Mouse (Mus musculus): ENCODE measurements around the gene Dusp28. TPM values are rescaled to one million over a fixed set of nuclear protein-coding genes. Genes with fewer than 3 reads are reported as not detected.

Dusp28 gene
- polyA plus RNA-seq, 1 experiment from 2014 or later, result 12.1 TPM

DNA sequence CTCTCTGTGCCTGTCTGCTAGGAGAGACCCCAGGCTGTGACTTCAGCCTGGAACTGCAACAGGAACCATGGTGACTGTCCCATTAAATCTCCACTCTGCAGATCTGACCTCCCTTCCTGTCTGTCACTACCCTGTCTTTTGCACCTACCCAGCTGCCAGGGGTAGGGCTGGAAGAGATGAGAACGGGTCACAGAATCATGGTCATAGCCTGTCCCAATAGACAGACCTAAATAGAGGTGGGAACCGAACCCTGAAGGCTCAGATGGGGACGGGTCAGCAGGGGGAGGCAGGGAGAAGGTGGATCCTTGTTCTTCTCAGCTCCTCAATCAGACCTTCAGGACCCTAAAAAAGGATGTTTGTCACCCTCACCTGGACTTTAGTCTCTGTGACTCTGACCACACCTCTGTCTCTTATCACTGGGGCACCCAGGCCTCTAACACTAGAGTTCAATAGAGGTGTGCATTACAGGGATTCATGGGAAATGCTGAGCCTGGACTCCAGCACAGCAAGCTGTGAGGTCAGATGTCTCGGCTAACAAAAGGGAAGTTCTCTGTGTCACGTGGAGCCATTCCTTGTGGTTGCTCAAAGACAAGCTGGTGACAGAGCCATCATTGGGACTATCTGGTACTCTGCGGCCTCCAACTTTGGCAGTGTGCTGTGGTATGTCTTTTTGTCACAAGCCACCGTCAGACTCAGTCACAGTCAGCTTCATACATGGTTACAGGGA, 13.9 kb downstream of the Dusp28 start:
- Histone ChIP-seq H3K9ac (replicated peaks; ENCODE audit: low read depth, low read length) (no peak overlapping the region), H3K36me3 (ENCODE audit: control insufficient read depth, insufficient read depth, low read length) (peaks cover 37% of the 10 kb centered on the region), H3K27ac (ENCODE audit: low read length) (no peak overlapping the region), H3K4me1 (ENCODE audit: control insufficient read depth, insufficient read depth, low read length) (no peaks in the 10 kb centered on the region), H3K4me3 (ENCODE audit: low read depth, low read length) (no peak overlapping the region), H3K27me3 (ENCODE audit: control insufficient read depth, insufficient read depth, low read length) (no peaks in the 10 kb centered on the region), H3K4me2 (replicated peaks; ENCODE audit: low read depth, low read length) (no peak overlapping the region), H3K9me3 (ENCODE audit: control insufficient read depth, low read depth, low read length) (no peaks in the 10 kb centered on the region)
- ATAC-seq (ENCODE audit: insufficient number of reproducible peaks, insufficient read depth, low FRiP score, low read depth), result 0 out of 2 replicates have a peak, but pooled peaks have one; percentile 47
- 81% methylated on average over 7 of the region's 7 CpGs for WGBS

DNA sequence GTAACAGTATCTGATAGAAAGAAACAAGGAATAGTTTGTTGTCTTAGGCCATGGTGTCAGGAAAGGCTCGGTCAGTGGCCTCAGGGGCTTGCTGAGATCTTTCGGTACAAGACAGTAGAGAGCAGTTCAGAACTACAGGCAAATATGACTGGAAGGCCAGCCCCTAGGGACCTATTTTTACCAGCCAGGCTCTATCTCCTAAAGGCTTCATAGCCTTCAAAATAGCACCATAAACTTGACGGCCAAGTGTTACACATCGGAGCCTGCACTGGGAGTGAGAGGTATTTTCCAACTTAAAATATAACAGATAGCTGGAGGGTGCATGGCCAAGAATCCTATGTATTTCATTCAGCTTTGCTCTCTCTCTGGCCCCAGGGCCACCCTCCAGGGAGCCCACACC, 14.7 kb downstream of the Dusp28 start:
- H3K36me3 ChIP-seq (ENCODE audit: control insufficient read depth, insufficient read depth, low read length), result peaks cover 29% of the 10 kb centered on the region
- no peak overlapping the region for H3K4me2 ChIP-seq (replicated peaks; ENCODE audit: low read depth, low read length)
- H3K4me1 ChIP-seq (ENCODE audit: control insufficient read depth, insufficient read depth, low read length), result no peaks in the 10 kb centered on the region
- 89% methylated on average over 4 of the region's 4 CpGs for WGBS
- no peak overlapping the region for H3K27ac ChIP-seq (ENCODE audit: low read length)
- no peak overlapping the region for H3K4me3 ChIP-seq (ENCODE audit: low read depth, low read length)
- H3K27me3 ChIP-seq (ENCODE audit: control insufficient read depth, insufficient read depth, low read length), result no peaks in the 10 kb centered on the region
- H3K9ac ChIP-seq (replicated peaks; ENCODE audit: low read depth, low read length), result no peak overlapping the region
- no peak for ATAC-seq (ENCODE audit: insufficient number of reproducible peaks, insufficient read depth, low FRiP score, low read depth)
- H3K9me3 ChIP-seq (ENCODE audit: control insufficient read depth, low read depth, low read length), result no peaks in the 10 kb centered on the region

GRCm38 (mm10) chr1:92930171-92930706, 23.5 kb downstream of the Dusp28 start:
- Histone ChIP-seq H3K4me3 (ENCODE audit: low read depth, low read length) (no peak overlapping the region), H3K27ac (ENCODE audit: low read length) (no peak overlapping the region), H3K4me2 (replicated peaks; ENCODE audit: low read depth, low read length) (no peak overlapping the region), H3K9me3 (ENCODE audit: control insufficient read depth, low read depth, low read length) (peaks cover 5% of the 10 kb centered on the region; the same call in 1 of the 2 replicates), H3K36me3 (ENCODE audit: control insufficient read depth, insufficient read depth, low read length) (no peaks in the 10 kb centered on the region), H3K9ac (replicated peaks; ENCODE audit: low read depth, low read length) (no peak overlapping the region), H3K4me1 (ENCODE audit: control insufficient read depth, insufficient read depth, low read length) (peaks cover 4% of the 10 kb centered on the region; the same call in 1 of the 2 replicates), H3K27me3 (ENCODE audit: control insufficient read depth, insufficient read depth, low read length) (no peaks in the 10 kb centered on the region)
- ATAC-seq (ENCODE audit: insufficient number of reproducible peaks, insufficient read depth, low FRiP score, low read depth), result no peak
- WGBS, result 21% methylated on average over 1 of the region's 1 CpGs

DNA sequence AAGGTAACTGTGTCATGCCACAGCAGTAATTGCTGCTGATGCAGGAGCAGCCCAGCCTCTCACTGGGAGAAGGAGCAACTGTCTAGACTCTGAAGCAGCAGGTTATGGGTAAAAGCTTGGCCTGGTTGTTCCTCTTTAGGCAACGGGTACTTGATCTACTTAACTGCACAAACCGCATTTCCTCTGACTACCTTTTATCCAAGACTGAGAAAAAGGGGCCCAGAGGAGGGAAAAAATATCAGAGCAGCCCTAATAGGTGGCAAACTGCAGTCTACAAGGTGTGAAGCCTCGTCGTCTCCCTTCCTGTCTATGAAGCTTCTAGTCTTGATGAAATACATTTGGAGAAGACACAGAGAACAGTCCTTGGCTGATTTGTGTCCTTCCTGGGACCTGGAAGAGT, 26.8 kb downstream of the Dusp28 start:
- peaks cover 5% of the 10 kb centered on the region; the same call in 1 of the 2 replicates for H3K9me3 ChIP-seq (ENCODE audit: control insufficient read depth, low read depth, low read length)
- peak overlapping the region; percentile 63 for H3K4me3 ChIP-seq (ENCODE audit: low read depth, low read length)
- H3K4me2 ChIP-seq (replicated peaks; ENCODE audit: low read depth, low read length), result peak overlapping the region; percentile 56
- 69% methylated on average over 4 of the region's 4 CpGs for WGBS
- no peak for ATAC-seq (ENCODE audit: insufficient number of reproducible peaks, insufficient read depth, low FRiP score, low read depth)
- H3K36me3 ChIP-seq (ENCODE audit: control insufficient read depth, insufficient read depth, low read length), result peaks cover 3% of the 10 kb centered on the region; the same call in 1 of the 2 replicates
- H3K27ac ChIP-seq (ENCODE audit: low read length), result peak overlapping the region; percentile 93
- no peaks in the 10 kb centered on the region for H3K27me3 ChIP-seq (ENCODE audit: control insufficient read depth, insufficient read depth, low read length)
- H3K4me1 ChIP-seq (ENCODE audit: control insufficient read depth, insufficient read depth, low read length), result peaks cover 13% of the 10 kb centered on the region
- peak overlapping the region; percentile 46 for H3K9ac ChIP-seq (replicated peaks; ENCODE audit: low read depth, low read length)

- peak; percentile 98 for ATAC-seq (ENCODE audit: insufficient number of reproducible peaks, insufficient read depth, low FRiP score, low read depth)
- peaks cover 9% of the 10 kb centered on the region for H3K36me3 ChIP-seq (ENCODE audit: control insufficient read depth, insufficient read depth, low read length)
- WGBS, result under 1% methylated on average over 45 of the region's 45 CpGs
These were observed 27.5 kb downstream of the Dusp28 start, which contains the start of gene Capn10 for GRCm38 (mm10) chr1:92934182-92934827. TSS of gene Capn10 (plus strand) at chr1:92934376.

GRCm38 (mm10) chr1:92935054-92935962, 28.5 kb downstream of the Dusp28 start:
- Histone ChIP-seq H3K4me1 (ENCODE audit: control insufficient read depth, insufficient read depth, low read length) (peaks cover 13% of the 10 kb centered on the region), H3K27me3 (ENCODE audit: control insufficient read depth, insufficient read depth, low read length) (no peaks in the 10 kb centered on the region), H3K9ac (replicated peaks; ENCODE audit: low read depth, low read length) (peak overlapping the region; percentile 44), H3K4me2 (replicated peaks; ENCODE audit: low read depth, low read length) (peak overlapping the region; percentile 56), H3K36me3 (ENCODE audit: control insufficient read depth, insufficient read depth, low read length) (peaks cover 17% of the 10 kb centered on the region), H3K27ac (ENCODE audit: low read length) (peak overlapping the region; percentile 93), H3K4me3 (ENCODE audit: low read depth, low read length) (peak overlapping the region; percentile 63), H3K9me3 (ENCODE audit: control insufficient read depth, low read depth, low read length) (peaks cover 5% of the 10 kb centered on the region; the same call in 1 of the 2 replicates)
- no peak for ATAC-seq (ENCODE audit: insufficient number of reproducible peaks, insufficient read depth, low FRiP score, low read depth)
- WGBS, result 16% methylated on average over 10 of the region's 10 CpGs

More at GRCm38 (mm10) chr1:92934182-92934827, 27.5 kb downstream of the Dusp28 start, which contains the start of gene Capn10:
- H3K27me3 ChIP-seq (ENCODE audit: control insufficient read depth, insufficient read depth, low read length), result no peaks in the 10 kb centered on the region
- H3K4me1 ChIP-seq (ENCODE audit: control insufficient read depth, insufficient read depth, low read length), result peaks cover 13% of the 10 kb centered on the region
- H3K9ac ChIP-seq (replicated peaks; ENCODE audit: low read depth, low read length), result peak within 1 kb of the TSS; percentile 46
- peak within 1 kb of the TSS; percentile 56 for H3K4me2 ChIP-seq (replicated peaks; ENCODE audit: low read depth, low read length)
- H3K9me3 ChIP-seq (ENCODE audit: control insufficient read depth, low read depth, low read length), result peaks cover 5% of the 10 kb centered on the region; the same call in 1 of the 2 replicates
- peak within 1 kb of the TSS; percentile 93 for H3K27ac ChIP-seq (ENCODE audit: low read length)
- peak within 1 kb of the TSS; percentile 63 for H3K4me3 ChIP-seq (ENCODE audit: low read depth, low read length)

DNA sequence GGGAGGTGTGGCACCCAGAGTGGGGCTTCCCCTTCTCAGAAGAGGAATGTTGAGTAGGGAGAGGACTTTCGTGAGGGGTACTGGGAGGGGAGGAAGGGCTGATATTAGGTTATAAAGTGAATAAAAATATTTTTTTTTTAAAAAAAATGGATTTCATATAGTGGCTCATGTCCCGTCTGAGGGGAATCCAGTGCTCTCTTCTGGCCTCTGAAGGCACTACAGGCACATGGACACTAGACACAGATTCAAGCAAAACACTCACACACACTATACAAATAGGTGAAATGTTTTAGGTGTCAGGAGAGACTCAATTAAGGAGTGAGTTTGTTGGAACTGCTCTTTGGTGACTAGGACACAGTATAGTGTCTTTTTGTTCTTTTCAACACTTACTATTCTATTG, 29.2 kb downstream of the Dusp28 start:
- WGBS, result 32% methylated on average over 2 of the region's 2 CpGs
- Histone ChIP-seq H3K9me3 (ENCODE audit: control insufficient read depth, low read depth, low read length) (peaks cover 5% of the 10 kb centered on the region; the same call in 1 of the 2 replicates), H3K4me2 (replicated peaks; ENCODE audit: low read depth, low read length) (peak overlapping the region; percentile 56), H3K4me3 (ENCODE audit: low read depth, low read length) (0 out of 2 replicates have a peak overlapping the region, but pooled peaks have one; percentile 8), H3K27me3 (ENCODE audit: control insufficient read depth, insufficient read depth, low read length) (no peaks in the 10 kb centered on the region), H3K4me1 (ENCODE audit: control insufficient read depth, insufficient read depth, low read length) (peaks cover 13% of the 10 kb centered on the region), H3K9ac (replicated peaks; ENCODE audit: low read depth, low read length) (0 out of 2 replicates have a peak overlapping the region, but pooled peaks have one; percentile 6), H3K36me3 (ENCODE audit: control insufficient read depth, insufficient read depth, low read length) (peaks cover 22% of the 10 kb centered on the region), H3K27ac (ENCODE audit: low read length) (no peak overlapping the region)
- ATAC-seq (ENCODE audit: insufficient number of reproducible peaks, insufficient read depth, low FRiP score, low read depth), result no peak
